Mouse (Mus musculus): Measurements from ENCODE around the gene Meiob.

Meiob gene

GRCm38 (mm10) chr17:24803952-24804951, at the start of gene Meiob:
Gene Meiob, plus strand, starts transcription at chr17:24804289.
- peak; percentile 56 for DNase-seq (ENCODE audit: low spot score)

- no peak for DNase-seq (ENCODE audit: low spot score)
Observed at GRCm38 (mm10) chr17:24757394-24757793, 46.7 kb upstream of the Meiob start.

GRCm38 (mm10) chr17:24761121-24761520, 43.0 kb upstream of the Meiob start:
- no peak for DNase-seq (ENCODE audit: low spot score)

GRCm38 (mm10) chr17:24765016-24765905, 38.8 kb upstream of the Meiob start:
- DNase-seq (ENCODE audit: low spot score), result no peak

- no peak for DNase-seq (ENCODE audit: low spot score)
Observed at GRCm38 (mm10) chr17:24766266-24766875, 37.7 kb upstream of the Meiob start.

GRCm38 (mm10) chr17:24769146-24769545, 34.9 kb upstream of the Meiob start:
- peak; percentile 17 for DNase-seq (ENCODE audit: low spot score)

GRCm38 (mm10) chr17:24773241-24773640, 30.8 kb upstream of the Meiob start:
- no peak for DNase-seq (ENCODE audit: low spot score)

GRCm38 (mm10) chr17:24775173-24775572, 28.9 kb upstream of the Meiob start:
- DNase-seq (ENCODE audit: low spot score), result no peak

GRCm38 (mm10) chr17:24777073-24777472, 27.0 kb upstream of the Meiob start:
- DNase-seq (ENCODE audit: low spot score), result peak; percentile 72

- DNase-seq (ENCODE audit: low spot score), result no peak
Observed at GRCm38 (mm10) chr17:24780821-24781220, 23.3 kb upstream of the Meiob start.

- DNase-seq (ENCODE audit: low spot score), result no peak
Observed at GRCm38 (mm10) chr17:24792190-24792589, 11.9 kb upstream of the Meiob start.

- no peak for DNase-seq (ENCODE audit: low spot score)
Observed at GRCm38 (mm10) chr17:24794791-24795190, 9.3 kb upstream of the Meiob start.

- DNase-seq (ENCODE audit: low spot score), result no peak
Observed at GRCm38 (mm10) chr17:24796969-24797368, 7.1 kb upstream of the Meiob start.

- no peak for DNase-seq (ENCODE audit: low spot score)
Observed at GRCm38 (mm10) chr17:24798229-24798628, 5.9 kb upstream of the Meiob start.

- DNase-seq (ENCODE audit: low spot score), result no peak
Observed at GRCm38 (mm10) chr17:24799476-24799875, 4.6 kb upstream of the Meiob start.

- no peak for DNase-seq (ENCODE audit: low spot score)
Observed at GRCm38 (mm10) chr17:24800524-24800923, 3.6 kb upstream of the Meiob start.

GRCm38 (mm10) chr17:24811211-24811610, 7.1 kb downstream of the Meiob start:
- no peak for DNase-seq (ENCODE audit: low spot score)

GRCm38 (mm10) chr17:24812215-24812614, 8.1 kb downstream of the Meiob start:
- DNase-seq (ENCODE audit: low spot score), result no peak

- DNase-seq (ENCODE audit: low spot score), result no peak
Observed at GRCm38 (mm10) chr17:24815256-24815655, 11.2 kb downstream of the Meiob start.

- DNase-seq (ENCODE audit: low spot score), result no peak
Observed at GRCm38 (mm10) chr17:24817503-24817902, 13.4 kb downstream of the Meiob start.

GRCm38 (mm10) chr17:24818172-24818571, 14.1 kb downstream of the Meiob start:
- DNase-seq (ENCODE audit: low spot score), result no peak

- DNase-seq (ENCODE audit: low spot score), result no peak
Observed at GRCm38 (mm10) chr17:24819469-24819868, 15.4 kb downstream of the Meiob start.

Data from lung, postnatal 25 days (tissue).